Mouse (Mus musculus) limb, embryonic 12.5 days (tissue): ENCODE results near the gene D930020B18Rik. TPM values are rescaled to one million over a fixed set of nuclear protein-coding genes. Genes with fewer than 3 reads are reported as not detected.

Experiments used
- ATAC-seq: fragments of 200-750 bp; cut with Nextera tagmentation; 2 replicates; pipeline ENCODE4 v1.8.0; 2017; ENCODE audit warnings: low read depth, moderate TSS enrichment; ENCODE audit not compliant: insufficient number of reproducible peaks, insufficient read depth, low FRiP score, low TSS enrichment
- H3K27ac ChIP-seq: fragments of 300-500 bp; sonication (generic); 2 replicates; pipeline ENCODE4 v1.5.1; 2016; ENCODE audit warnings: mild to moderate bottlenecking, moderate library complexity
- H3K27me3 ChIP-seq: fragments of 300-500 bp; sonication (generic); 2 replicates; pipeline ENCODE4 v1.6.1; 2016; ENCODE audit warnings: mild to moderate bottlenecking, moderate library complexity
- H3K36me3 ChIP-seq: fragments of 300-500 bp; sonication (generic); 2 replicates; pipeline ENCODE4 v1.6.1; 2016; ENCODE audit warnings: mild to moderate bottlenecking, moderate library complexity
- H3K4me1 ChIP-seq: fragments of 300-500 bp; sonication (generic); replicated peaks from 2 replicates; pipeline ENCODE4 v1.6.1; 2016
- H3K4me2 ChIP-seq: fragments of 300-500 bp; sonication (generic); 2 replicates; pipeline ENCODE4 v1.6.1; 2016; ENCODE audit warnings: mild to moderate bottlenecking, moderate library complexity
- H3K4me3 ChIP-seq: fragments of 300-500 bp; sonication (generic); replicated peaks from 2 replicates; pipeline ENCODE4 v1.5.1; 2016; ENCODE audit warnings: mild to moderate bottlenecking
- H3K9ac ChIP-seq: fragments of 300-500 bp; sonication (generic); replicated peaks from 2 replicates; pipeline ENCODE4 v1.6.1; 2016; ENCODE audit warnings: mild to moderate bottlenecking, moderate library complexity
- H3K9me3 ChIP-seq: fragments of 300-500 bp; sonication (generic); 2 replicates; pipeline ENCODE4 v1.6.1; 2016; ENCODE audit warnings: mild to moderate bottlenecking, moderate library complexity
- WGBS: fragments of 180-500 bp; shearing (Covaris S2); methylation state at CpG from one replicate; pipeline ENCODE4 v1.1.7; 2016; 5-methylcytosine and 5-hydroxymethylcytosine counted together
- polyA plus RNA-seq: library from polyadenylated mRNA; unstranded; fragments of >200 nt; fragmentation: Nextera tagmentation; extraction: Ambion mirVana; gene quantifications from 2 replicates; pipeline ENCODE4 v1.2.1, GENCODE M21; 2016

Gene D930020B18Rik
- polyA plus RNA-seq = 1.8 and 2.0 TPM in 2 replicates

- Histone ChIP-seq H3K4me1 (peaks cover 15% of the 10 kb centered on the region), H3K4me3 (peak within 1 kb of the TSS; percentile 60), H3K9ac (peak within 1 kb of the TSS; percentile 60), H3K27ac (0 out of 2 replicates have a peak within 1 kb of the TSS, but pooled peaks have one; percentile 23), H3K9me3 (no peaks in the 10 kb centered on the region), H3K4me2 (peak within 1 kb of the TSS; percentile 98), H3K27me3 (peaks cover 29% of the 10 kb centered on the region), H3K36me3 (no peaks in the 10 kb centered on the region)
- WGBS = under 1% methylated on average over 69 of the region's 69 CpGs
- peak; percentile 65; the same call in 1 of the 2 replicates for ATAC-seq
These were observed at the start of gene D930020B18Rik for GRCm38 (mm10) chr10:121641272-121642053. D930020B18Rik (plus strand) TSS chr10:121641588.

- peaks cover 92% of the 10 kb centered on the region for H3K36me3 ChIP-seq
- ATAC-seq = no peak
- H3K27me3 ChIP-seq = no peaks in the 10 kb centered on the region
- no peak overlapping the region for H3K4me3 ChIP-seq
- H3K4me1 ChIP-seq = 0 out of 2 replicates have a peak, but pooled peaks cover under 1% of the 10 kb centered on the region
- H3K4me2 ChIP-seq = no peak overlapping the region
- WGBS = 86% methylated on average over 9 of the region's 9 CpGs
- no peak overlapping the region for H3K27ac ChIP-seq
- no peaks in the 10 kb centered on the region for H3K9me3 ChIP-seq
- no peak overlapping the region for H3K9ac ChIP-seq
These were observed 44.8 kb upstream of the D930020B18Rik start for GRCm38 (mm10) chr10:121596580-121596979.

GRCm38 (mm10) chr10:121601272-121601671 lies 40.1 kb upstream of the D930020B18Rik start:
- Histone ChIP-seq H3K9me3 (no peaks in the 10 kb centered on the region), H3K4me3 (no peak overlapping the region), H3K27ac (no peak overlapping the region), H3K9ac (no peak overlapping the region), H3K27me3 (no peaks in the 10 kb centered on the region), H3K36me3 (peaks cover 97% of the 10 kb centered on the region), H3K4me1 (0 out of 2 replicates have a peak, but pooled peaks cover 3% of the 10 kb centered on the region), H3K4me2 (no peak overlapping the region)
- no peak; the same call in 1 of the 2 replicates for ATAC-seq
- 81% methylated on average over 6 of the region's 6 CpGs for WGBS

- H3K36me3 ChIP-seq = peaks cover 98% of the 10 kb centered on the region
- no peaks in the 10 kb centered on the region for H3K27me3 ChIP-seq
- 0 out of 2 replicates have a peak, but pooled peaks cover 3% of the 10 kb centered on the region for H3K4me1 ChIP-seq
- H3K9ac ChIP-seq = no peak overlapping the region
- H3K4me3 ChIP-seq = no peak overlapping the region
- H3K9me3 ChIP-seq = no peaks in the 10 kb centered on the region
- 83% methylated on average over 4 of the region's 4 CpGs for WGBS
- H3K4me2 ChIP-seq = no peak overlapping the region
- no peak overlapping the region for H3K27ac ChIP-seq
- ATAC-seq = no peak
These were observed 37.8 kb upstream of the D930020B18Rik start for GRCm38 (mm10) chr10:121603556-121603955.

- H3K36me3 ChIP-seq = peaks cover 96% of the 10 kb centered on the region
- H3K4me3 ChIP-seq = no peak overlapping the region
- ATAC-seq = no peak
- 94% methylated on average over 13 of the region's 13 CpGs for WGBS
- H3K4me1 ChIP-seq = 0 out of 2 replicates have a peak, but pooled peaks cover 3% of the 10 kb centered on the region
- H3K27me3 ChIP-seq = no peaks in the 10 kb centered on the region
- H3K9me3 ChIP-seq = no peaks in the 10 kb centered on the region
- no peak overlapping the region for H3K9ac ChIP-seq
- H3K27ac ChIP-seq = no peak overlapping the region
- no peak overlapping the region for H3K4me2 ChIP-seq
These were observed 36.6 kb upstream of the D930020B18Rik start for GRCm38 (mm10) chr10:121604632-121605344.

- no peak overlapping the region for H3K27ac ChIP-seq
- WGBS = 87% methylated on average over 10 of the region's 10 CpGs
- no peak overlapping the region for H3K4me3 ChIP-seq
- H3K9me3 ChIP-seq = no peaks in the 10 kb centered on the region
- H3K9ac ChIP-seq = no peak overlapping the region
- ATAC-seq = no peak
- H3K4me1 ChIP-seq = no peaks in the 10 kb centered on the region
- no peaks in the 10 kb centered on the region for H3K27me3 ChIP-seq
- H3K4me2 ChIP-seq = no peak overlapping the region
- H3K36me3 ChIP-seq = peaks cover 96% of the 10 kb centered on the region
These were observed 33.2 kb upstream of the D930020B18Rik start for GRCm38 (mm10) chr10:121608177-121608576.

- Histone ChIP-seq H3K27ac (no peak overlapping the region), H3K9me3 (no peaks in the 10 kb centered on the region), H3K4me1 (no peaks in the 10 kb centered on the region), H3K27me3 (no peaks in the 10 kb centered on the region), H3K36me3 (peaks cover 93% of the 10 kb centered on the region), H3K4me3 (no peak overlapping the region), H3K9ac (no peak overlapping the region), H3K4me2 (no peak overlapping the region)
- WGBS = 85% methylated on average over 10 of the region's 10 CpGs
- no peak for ATAC-seq
These were observed 29.8 kb upstream of the D930020B18Rik start for GRCm38 (mm10) chr10:121611587-121611986.

GRCm38 (mm10) chr10:121612448-121612847 lies 28.9 kb upstream of the D930020B18Rik start:
- Histone ChIP-seq H3K27ac (no peak overlapping the region), H3K4me3 (no peak overlapping the region), H3K9me3 (no peaks in the 10 kb centered on the region), H3K36me3 (peaks cover 93% of the 10 kb centered on the region), H3K27me3 (no peaks in the 10 kb centered on the region), H3K4me2 (no peak overlapping the region), H3K4me1 (no peaks in the 10 kb centered on the region), H3K9ac (no peak overlapping the region)
- 94% methylated on average over 6 of the region's 6 CpGs for WGBS
- ATAC-seq = no peak

GRCm38 (mm10) chr10:121613570-121613969 lies 27.8 kb upstream of the D930020B18Rik start:
- H3K4me1 ChIP-seq = no peaks in the 10 kb centered on the region
- no peak overlapping the region for H3K4me3 ChIP-seq
- peaks cover 93% of the 10 kb centered on the region for H3K36me3 ChIP-seq
- H3K9ac ChIP-seq = no peak overlapping the region
- H3K27me3 ChIP-seq = no peaks in the 10 kb centered on the region
- H3K4me2 ChIP-seq = no peak overlapping the region
- H3K27ac ChIP-seq = no peak overlapping the region
- H3K9me3 ChIP-seq = no peaks in the 10 kb centered on the region
- no peak for ATAC-seq
- WGBS = 92% methylated on average over 13 of the region's 13 CpGs

- Histone ChIP-seq H3K36me3 (peaks cover 94% of the 10 kb centered on the region), H3K9ac (no peak overlapping the region), H3K4me2 (no peak overlapping the region), H3K27me3 (no peaks in the 10 kb centered on the region), H3K4me1 (no peaks in the 10 kb centered on the region), H3K27ac (no peak overlapping the region), H3K4me3 (no peak overlapping the region), H3K9me3 (no peaks in the 10 kb centered on the region)
- ATAC-seq = no peak
- 97% methylated on average over 13 of the region's 13 CpGs for WGBS
These were observed 26.1 kb upstream of the D930020B18Rik start for GRCm38 (mm10) chr10:121615146-121615870.

- Histone ChIP-seq H3K4me2 (no peak overlapping the region), H3K27ac (no peak overlapping the region), H3K4me3 (no peak overlapping the region), H3K9ac (no peak overlapping the region), H3K27me3 (no peaks in the 10 kb centered on the region), H3K9me3 (no peaks in the 10 kb centered on the region), H3K4me1 (no peaks in the 10 kb centered on the region), H3K36me3 (peaks cover 94% of the 10 kb centered on the region)
- WGBS = 83% methylated on average over 7 of the region's 7 CpGs
- no peak for ATAC-seq
These were observed 25.5 kb upstream of the D930020B18Rik start for GRCm38 (mm10) chr10:121615935-121616334.
